Mouse (Mus musculus) bone marrow, adult 2 months (tissue): ENCODE results near the gene Denr.

Source experiments
- CTCF ChIP-seq: fragments of 200-500 bp; IDR thresholded peaks from 2 replicates; pipeline ENCODE4 v1.5.1; 2011; ENCODE audit warnings: low read length, control low read depth; ENCODE audit not compliant: control insufficient read depth, insufficient read depth
- POLR2A ChIP-seq: fragments of 200-500 bp; IDR thresholded peaks from 2 replicates; pipeline ENCODE4 v1.6.1; 2011; ENCODE audit warnings: low read depth, mild to moderate bottlenecking, control low read depth, low read length, borderline replicate concordance; ENCODE audit not compliant: control insufficient read depth

DNA sequence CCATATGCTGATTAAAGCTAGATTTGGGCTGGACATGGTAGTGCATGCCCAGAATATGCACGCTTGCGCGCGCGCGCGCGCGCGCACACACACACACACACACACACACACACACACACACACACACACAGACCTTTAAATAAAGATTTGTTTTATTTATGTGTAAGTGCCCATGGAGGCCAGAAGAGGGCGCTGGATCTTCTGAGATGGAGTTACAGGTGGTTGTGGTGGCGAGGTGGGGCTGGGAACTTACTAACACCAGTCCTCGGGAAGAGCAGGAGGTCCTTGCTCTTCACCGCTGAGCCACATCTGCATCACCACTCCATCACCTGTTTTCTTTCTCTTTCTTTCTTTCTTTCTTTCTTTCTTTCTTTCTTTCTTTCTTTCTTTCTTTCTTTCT is 26.2 kb upstream of the Denr start:
- TF ChIP-seq POLR2A (no peak), CTCF (no peak; the same call in 1 of the 2 replicates)
